Mouse (Mus musculus) thymus, postnatal 36 days (tissue): Measurements from ENCODE around the gene Ung.

Experiments used
- DNase-seq, 2 experiments: peaks; one replicate each; pipeline ENCODE4 v3.0.0; 2022; ENCODE audit warnings: mixed read lengths in 2 of 2

The Ung gene

DNA sequence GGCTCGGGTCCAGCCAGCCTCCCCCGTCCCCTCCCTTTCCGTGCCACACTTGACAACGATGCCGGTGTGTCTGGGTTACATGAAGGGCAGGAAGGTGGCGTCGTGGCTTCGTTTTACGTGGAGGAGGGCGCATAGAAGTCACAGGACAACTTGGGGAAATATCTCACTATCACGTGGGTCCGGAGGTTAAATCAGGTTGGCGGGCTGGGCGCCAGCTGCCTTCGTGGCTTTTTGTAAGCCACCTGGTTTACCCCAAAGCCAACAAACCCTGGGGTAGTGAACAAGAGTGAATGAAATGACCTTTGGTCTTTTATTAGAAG, 1.3 kb downstream of the Ung start:
- peak in 1 of 2 experiments; percentile 66 for DNase-seq

DNA sequence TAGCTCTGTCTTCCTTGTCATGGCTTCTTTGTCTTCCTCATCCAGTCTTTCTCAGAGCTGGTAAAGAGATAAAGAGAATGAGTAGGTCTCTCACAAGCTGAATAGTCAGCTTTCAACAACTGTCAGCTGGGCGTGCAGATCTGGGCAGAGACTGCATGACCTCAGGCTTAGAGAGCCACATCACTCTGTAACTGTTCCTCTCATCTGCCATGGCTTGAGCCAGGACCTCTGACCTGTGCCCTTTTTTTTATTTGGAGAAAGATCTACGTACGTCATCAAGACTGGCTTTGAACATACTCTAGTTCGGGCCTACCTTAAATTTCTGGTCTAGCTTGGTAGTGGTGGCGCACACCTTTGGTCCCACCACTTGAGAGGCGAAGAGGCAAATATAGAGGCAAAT, 2.7 kb downstream of the Ung start:
- DNase-seq: no peak

DNA sequence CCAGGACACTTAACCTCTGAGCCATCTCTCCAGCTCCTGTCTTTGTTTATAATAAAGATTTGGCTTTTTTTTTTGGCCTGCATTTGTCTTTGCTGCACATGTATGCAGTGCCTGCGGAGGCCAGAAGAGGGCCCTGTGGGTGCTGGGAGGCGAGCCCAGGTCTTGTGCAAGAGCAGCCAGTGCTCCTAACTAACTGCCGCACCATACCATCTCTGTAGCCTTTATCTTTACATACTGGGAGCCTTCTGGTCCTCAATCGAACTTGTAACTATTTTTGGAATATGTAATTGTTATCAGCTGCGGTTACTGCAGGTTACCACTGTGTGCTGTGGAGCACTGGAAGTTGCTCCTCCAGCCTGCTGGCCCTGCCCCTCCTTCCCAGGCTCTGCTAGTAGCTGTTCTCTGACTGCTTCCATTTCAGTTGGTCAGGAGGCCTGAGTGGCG, 3.9 kb downstream of the Ung start:
- peak in 1 of 2 experiments; percentile 20 for DNase-seq

DNA sequence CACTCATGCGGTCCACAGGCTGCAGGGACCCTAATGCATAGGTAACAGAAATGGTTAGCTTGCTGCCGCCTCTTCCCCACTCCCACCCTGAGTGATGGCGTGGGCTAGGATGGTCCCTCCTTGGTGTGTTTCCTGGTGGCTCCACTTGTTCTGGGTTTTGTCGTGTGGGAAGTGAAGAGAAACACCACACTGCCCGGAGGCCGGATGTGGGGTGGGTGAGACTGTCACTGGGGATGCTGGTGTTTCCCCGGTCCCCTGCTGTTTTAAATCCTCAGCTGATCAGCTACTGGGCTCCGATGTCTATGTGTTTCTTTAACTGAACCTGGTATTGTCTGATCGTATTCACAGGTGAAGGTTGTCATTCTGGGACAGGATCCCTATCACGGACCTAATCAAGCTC, 5.3 kb downstream of the Ung start:
- DNase-seq: no peak

DNA sequence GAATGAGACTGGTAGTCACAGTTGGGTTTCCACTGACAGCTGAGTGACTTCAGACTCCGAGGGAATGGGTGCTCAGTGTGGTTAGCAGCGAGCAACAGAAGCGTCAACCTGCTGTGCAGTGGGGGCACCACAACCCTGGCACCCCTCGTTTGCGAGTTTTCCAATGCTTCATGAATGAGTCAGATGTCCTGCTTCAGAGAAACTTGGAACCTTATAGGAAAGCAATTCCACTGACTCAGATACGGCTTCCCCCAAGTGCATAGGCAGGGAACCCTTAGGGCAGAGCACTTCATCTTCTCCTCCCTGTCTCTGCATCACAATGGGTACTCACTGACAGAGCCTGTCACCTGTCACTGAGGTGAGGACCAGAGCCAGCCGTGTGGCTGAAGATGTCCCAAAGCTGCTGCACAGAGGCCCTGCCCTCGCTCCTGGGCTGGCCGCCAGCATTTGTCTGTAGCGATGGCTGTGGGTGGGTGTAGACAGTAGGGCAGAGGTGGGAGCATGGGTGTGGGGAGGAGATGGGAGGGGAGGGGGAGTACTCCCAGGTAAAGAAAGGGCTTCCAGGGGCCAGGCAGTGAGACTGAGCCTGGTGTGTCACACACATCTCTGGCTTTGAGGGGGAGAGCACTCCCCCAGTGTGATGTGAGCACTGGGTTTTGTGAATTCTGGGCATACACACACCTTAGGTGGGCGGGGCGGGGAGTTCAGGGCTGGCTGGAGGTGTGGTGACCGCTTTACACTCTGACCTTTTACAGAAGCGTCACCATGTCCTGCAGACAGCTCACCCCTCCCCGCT, 7.5 kb downstream of the Ung start:
- no peak for DNase-seq

DNA sequence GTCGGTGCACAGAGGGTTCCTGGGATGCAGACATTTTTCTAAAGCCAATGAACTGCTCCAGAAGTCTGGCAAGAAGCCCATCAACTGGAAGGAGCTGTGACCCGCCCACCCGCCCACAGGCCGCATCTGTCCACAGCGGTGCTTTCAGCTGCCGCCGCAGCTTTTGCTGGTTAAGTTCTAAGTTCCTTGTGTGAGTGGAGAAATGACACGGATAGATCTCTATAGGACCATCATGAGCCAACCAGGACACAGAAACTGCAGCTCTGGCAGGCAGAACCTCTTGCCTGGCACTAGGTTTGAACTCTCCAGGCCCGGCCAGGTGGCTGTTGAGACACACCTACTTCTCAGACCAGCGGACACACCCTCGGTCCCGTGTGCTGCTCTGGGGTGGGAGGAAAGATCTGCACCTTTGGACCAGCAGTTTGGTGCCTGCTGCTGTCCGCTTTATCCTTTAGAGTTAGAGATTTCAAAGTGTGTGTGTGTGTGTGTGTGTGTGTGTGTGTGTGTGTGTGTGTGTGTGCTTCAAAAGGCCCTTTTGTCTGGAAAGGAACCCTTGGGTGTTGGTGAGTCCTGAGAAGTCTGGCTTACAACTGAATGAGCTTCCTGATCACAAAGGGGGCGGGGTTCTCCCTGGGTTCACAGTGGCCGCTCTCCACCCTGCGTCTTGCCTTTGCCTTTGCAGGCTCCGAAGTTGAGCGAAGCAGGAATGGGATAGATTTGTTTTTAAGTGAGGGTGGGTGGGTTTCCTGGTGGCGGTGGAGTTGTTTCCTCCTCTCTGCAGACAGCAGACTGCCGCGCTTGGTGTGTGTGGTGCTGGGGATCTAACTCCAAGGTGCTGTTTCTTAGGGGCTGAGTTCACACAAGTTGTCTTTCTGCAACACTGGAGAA, 8.3 kb downstream of the Ung start:
- no peak for DNase-seq

DNA sequence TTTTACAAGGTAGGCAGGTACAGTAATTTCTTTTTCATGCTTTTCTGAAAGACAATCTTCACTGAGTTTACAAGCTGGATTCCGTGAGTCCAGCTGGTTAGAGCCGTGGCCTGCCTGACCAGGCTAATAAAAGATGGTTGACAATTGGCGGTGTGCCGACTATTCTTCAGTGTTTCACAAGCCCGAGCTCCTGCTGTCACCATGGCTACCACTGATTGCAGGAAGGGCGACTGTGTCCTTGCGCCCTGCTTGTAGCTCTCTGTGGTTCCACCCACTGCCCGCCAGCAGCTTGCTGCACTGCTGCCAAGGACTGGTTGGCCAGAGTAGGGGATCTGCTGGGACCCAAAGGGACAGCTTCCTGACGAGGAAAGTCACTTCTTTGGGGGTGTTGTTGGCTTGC, 9.0 kb downstream of the Ung start:
- DNase-seq: no peak

DNA sequence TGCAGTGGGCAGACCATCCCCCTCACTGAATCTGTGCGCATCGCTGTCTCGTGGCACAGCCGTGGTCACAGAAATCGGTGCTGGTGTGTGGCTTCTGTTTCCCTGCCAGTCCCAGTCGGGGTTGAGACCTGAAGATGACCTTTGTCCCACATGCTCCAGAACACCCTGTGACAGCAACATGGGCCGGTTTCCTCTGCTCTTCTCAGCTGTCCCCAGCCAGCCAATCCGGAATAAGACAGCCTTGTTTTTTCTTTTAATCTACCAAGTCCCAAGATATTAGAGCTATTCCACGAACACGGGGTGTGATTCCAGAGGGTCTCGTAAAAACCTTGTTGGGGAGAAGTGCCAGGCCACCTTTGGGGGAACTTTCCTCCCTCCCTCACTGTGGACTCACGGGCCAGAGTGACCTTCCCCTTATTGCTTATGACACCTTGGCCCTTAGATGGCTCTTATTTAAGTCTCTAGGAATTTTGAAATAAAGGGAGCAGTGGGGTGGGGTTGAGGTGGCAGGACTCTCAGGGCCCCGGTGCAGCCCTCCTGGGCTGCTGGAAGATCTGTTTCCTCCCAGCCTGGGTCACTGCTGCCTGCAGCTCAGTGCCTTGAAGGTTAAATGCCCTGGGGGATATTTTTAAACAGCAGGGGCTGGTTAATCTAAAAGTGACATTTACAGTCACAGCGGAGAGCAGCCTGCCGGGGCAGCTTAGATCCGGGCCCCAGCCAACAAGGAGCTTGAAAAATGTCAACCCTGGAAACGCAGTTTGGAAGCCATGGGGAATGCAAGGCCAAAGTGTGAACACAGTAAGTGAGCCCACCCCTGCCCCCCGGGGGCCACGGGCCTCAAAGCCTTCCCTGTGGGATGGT, 16.1 kb downstream of the Ung start, which contains the start of gene Acacb:
Acacb (plus strand) TSS at position 508 of the 861 bp plus-strand sequence.
- DNase-seq: no peak

DNA sequence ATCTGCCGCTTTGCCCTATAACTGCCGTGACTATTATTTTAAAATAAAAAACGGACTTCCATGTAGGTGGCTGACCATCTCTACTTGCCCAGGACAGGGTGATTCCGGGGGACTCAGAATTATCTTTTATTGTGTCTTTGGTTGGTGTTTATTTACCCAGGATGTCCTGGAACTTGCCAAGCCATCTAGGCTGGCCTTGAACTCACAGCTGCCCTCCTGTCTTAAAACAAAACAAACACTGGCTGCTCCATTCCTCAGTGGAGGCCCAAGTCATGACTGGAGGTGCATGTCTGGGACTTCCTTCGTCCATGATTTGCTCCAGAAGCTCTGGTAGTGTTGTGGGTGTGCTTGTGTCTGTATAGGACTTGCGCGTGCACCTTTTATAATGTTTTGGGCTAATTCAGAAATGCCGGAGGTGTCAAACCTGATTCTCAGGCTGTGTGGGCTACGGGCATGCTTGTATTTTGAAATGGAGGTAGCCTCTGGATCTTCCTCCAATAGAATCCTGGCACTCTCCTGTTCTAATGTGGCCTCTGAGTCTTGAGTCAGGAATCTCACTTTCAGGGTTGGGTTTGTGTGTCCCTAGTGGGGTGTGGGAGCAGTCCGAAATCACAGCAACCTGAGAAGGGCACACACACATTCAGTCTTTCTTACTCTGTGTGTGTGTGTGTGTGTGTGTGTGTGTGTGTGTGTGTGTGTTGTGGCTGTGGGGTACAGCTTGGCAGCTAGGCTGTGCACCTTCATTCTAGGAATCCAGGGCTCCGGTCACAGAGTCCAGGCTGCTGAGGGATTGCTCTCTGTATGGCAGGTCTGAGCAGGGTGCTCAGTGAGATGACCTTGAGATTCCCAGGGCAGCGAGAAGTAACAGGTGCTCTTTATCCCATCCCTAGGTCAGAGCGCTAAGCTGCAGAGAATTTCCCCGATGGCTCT, 17.1 kb downstream of the Ung start:
- DNase-seq: no peak

DNA sequence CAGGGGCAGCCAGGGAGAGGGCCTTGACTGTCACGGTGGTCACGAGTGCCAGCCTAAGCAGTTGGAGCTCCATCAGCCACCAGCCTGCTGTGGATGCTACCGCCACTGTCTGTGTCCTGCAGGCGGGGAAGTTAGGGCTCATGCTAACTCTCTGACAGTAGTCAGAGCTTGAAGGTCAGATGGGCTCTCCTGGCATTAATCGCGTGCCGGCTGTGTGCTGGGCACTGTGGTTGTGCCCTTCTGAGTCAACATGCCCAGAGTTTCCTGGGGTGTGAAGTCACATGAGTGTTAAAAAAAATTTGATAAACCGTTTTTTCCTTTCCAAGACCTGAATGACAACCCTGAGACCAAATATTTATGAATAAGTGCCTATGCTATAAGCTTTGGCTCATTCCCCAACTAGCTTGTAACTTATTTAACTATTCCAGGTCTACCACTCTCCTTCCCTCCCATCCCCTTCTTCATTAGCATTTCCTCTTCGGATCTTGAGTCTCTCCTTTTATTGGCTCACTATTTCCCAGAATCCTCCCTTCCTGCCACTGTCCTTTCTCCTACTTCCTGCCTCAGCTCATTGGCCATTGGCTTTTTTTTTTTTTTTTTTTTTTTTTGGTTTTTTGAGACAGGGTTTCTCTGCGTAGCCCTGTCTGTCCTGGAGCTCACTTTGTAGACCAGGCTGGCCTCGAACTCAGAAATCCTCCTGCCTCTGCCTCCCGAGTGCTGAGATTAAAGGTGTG, 22.3 kb downstream of the Ung start:
- DNase-seq: no peak

DNA sequence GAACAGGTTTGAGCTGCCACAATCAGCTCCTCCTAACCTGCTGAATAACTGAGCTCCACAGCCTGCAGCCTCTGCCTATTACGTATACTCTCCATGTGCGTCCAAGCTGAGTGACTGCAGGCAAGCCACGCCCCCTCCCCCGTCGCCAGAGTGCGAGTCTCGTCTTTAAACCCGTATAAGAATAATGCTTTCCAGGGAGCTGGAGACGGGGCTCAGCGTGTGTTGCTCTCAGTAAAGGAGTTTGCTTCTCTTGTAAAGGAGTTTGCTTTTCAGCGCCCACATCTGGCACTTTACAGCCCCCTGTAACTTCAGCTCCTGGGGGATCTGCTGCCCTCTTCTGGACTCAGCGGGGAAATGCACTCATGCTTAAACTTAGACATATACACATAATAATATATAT, 23.3 kb downstream of the Ung start:
- no peak for DNase-seq

DNA sequence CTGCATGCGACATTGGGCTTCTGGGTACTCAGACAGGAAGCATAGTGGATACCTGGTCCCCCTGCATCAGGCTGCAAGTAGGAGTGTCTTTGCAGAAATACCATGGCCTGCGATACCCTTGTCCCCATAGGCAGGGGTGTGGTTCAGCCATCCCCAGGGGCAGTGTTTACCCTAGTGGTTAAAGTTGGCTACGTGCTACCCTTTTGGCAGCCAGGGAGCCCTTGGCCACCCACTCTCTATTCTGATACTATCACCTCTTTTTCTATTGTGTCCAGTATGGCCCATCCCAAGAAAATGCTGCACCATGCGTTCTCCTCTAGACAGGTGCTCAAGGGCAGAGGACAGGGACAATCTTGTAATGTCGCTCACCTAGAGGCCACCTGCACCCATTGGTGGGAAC, 24.6 kb downstream of the Ung start:
- DNase-seq: no peak

DNA sequence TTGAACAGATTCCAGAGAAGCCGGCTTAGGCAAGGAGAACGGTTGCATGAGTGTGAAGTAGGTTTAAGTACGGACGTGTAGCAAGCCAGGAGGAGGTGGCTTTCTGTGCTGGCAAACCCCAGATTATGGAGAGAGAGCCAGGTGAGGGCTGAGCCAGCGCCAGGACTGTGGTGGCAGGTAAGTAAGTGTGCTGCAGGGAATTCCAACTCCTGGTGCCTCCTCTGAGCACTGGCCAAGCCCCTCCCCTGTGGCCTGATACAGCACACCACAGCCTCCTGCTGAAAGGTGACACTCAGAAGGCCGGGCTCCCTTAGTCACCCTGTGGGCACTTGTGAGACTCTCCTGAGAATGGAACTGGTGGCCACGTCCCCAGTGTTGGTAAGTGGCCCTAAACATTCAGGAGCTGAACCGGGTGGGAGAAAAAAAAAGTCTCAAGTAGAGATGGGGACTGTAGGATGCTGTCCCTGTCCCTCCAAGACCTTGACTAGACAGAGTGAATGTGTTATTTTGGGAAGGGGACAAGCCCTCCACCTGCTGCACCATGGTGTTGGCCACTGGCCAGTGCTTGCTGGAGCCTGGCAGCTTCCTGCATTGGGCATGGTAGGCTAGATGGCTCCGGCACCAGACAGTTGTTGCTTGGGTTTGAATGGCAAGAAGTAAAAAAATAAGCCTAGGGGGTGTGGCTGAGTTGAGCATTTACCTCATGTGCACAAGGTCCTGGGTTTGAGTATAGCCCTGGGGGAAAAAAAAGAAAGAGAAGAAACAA, 25.2 kb downstream of the Ung start:
- no peak for DNase-seq

DNA sequence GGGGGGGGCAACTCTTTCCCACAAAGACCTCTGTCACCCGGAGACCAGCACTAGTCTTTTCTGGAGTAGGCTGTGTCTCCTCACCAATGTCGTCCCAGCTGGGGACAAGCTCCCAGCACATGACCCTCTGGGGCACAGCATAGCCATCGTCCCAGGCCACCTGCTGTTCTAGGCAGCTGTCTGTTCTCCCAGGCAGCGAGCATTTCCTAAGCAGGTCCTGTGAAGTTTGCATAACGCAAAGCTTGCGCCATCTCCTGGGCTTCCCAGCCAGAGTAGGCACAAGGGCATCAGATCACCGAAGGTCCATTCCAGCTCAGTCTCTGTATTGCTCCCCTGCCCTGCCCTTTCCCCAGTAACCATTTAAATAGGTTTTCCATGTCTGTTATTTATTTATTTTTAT, 27.1 kb downstream of the Ung start:
- no peak for DNase-seq

DNA sequence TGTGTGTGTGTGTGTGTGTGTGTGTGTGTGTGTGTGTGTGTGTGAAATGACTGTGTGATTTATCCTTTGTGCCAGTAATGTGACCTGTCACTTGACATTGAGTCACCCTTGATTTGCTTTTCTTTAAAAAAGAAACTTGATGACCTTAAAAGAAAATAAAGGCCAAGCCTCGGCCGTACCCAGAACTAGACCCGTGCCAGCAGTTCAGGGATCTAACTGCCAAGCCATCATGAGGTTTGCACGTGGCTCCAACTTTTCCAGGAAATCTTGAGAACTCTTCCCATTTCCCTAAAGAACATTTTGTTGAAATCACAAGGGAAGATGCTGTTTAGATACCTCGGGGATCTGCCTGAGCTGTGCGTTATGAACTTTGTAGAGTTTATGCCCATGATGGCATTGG, 31.2 kb downstream of the Ung start:
- DNase-seq: no peak

DNA sequence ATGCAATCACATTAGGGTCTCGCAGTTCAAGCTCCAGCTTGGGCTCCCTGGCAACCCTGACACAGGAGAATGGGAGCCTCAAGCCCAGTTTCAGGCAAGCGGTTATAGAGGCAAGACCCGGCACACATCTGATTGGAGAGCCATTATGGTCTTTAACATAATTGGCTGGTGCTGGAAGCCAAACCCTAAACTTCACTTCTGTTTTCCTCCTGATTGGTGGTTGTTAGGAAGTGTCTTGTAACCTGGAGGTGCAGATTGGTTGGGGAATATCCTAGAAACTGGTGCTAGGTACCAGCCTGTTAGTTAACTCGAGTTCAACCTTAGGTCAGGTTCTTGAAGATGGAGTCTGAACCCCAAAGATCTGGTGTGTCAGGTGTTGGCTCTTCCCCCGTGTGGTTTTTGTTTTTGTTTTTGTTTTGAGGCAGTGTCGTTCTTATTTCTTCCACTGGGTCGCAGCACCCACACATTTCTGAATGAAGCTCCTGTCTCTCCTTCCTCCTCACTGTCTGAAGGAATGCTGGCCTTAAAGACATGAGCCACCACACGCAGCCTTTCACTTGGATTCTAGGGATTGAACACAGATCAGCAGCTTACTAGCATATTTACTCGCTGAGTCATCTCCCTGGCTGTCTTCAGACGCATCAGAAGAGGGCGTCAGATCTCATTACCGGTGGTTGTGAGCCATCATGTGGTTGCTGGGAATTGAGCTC, 32.1 kb downstream of the Ung start:
- no peak for DNase-seq

DNA sequence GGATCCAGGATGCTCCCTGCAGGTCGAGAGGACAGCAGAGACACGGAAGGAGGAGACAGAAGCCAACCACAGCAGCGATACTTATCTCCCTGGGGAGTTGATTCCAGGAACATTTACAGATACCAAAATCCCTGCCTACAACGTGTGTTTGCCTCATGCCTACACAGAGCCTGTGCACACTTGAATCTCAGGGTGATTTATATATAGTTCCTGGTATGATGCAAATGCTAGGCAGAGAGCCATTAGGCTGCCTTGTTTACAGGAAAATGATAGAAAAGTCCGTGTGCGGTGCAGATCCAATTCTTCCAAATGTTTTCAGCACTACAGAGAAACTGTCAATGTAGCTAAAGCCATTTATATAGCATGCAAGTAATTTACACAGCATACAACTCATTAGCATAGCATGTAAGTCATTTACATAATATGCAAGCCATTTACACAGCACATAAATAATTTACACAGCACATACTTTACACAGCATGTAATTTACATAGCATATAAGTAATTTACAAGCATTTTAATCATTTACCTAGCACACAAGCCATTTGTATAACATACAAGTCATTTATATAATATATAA, 33.0 kb downstream of the Ung start:
- no peak for DNase-seq

DNA sequence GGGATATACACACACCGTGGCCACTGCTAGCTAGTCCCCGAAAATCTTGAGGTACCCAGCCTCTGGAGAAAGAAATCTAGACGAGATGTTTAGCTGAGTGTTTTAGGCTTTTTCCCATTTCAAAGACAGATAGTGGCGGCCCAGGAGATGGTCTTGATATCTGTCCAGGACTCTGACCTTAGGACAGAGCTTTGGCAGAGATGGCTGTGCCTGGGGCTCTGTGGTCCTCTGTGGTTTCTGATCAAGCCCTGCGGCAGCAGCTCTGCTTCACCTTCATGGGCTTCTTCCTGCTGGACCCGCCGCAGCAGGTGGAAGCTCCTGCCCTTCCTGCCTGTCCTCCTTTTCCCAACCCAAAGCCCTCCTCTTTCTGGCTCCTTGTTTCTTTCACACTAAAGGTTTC, 40.2 kb downstream of the Ung start:
- DNase-seq: no peak

DNA sequence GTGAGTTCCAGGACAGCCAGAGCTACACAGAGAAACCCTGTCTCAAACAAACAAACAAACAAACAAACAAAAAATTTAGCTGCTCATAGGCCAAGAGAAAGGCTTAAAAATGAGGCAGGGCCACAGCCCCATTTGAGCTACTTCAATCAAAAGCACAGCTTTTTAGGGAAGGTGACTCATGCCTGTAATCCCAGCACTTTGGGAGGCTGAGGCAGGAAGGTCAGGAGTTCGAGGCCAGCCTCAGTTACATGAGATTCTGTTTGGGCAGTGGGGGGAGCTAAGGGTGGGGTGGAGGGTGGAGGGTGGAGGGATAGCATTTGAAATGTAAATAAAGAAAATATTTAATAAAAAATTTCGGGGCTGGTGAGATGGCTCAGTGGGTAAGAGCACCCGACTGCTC, 42.8 kb downstream of the Ung start:
- no peak for DNase-seq
